Mouse (Mus musculus): ENCODE measurements at regions not wholly inside any gene's neighbourhood (a gene's known extent, or its start where the extent isn't known, plus 50 kb on each side); places are given as distances from the start of the nearest gene placed in this dataset.

DNA sequence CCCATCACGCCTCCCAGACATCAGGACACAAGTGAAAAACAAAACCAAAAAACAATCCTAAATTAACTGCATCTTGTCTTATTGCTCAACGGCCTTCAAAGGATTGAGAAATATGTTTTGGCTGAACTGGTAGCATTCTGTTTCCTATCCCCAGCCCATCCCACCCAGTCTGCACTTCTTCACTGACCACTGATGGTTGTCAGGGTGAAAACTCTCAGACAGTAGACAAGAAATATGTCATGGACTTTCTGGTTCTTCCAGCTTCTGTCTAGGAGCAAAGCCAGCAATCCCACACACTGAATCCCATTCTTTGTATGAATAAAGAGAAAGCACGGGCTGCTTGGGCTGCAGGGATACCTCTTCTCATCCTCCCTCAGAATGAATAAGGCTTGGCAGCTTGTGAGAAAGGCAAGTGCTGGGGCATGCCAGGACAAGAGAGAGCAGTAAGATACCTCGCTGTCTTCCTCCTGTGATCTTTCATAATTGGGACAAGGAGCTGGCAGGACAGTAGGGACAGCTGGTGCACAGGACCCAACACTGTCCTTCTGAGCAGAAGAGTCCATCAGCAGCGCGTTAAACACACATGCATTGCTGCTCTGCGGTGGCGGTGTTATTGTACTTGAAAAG, 670.9 kb upstream of the Slc35b3 start:
- no peak for TF ChIP-seq CTCF (conservative IDR thresholded peaks at IDR 0.05; ENCODE audit: insufficient read depth, insufficient read length, low read depth, low read length)
- no peak for TF ChIP-seq POLR2A (IDR thresholded peaks at IDR 0.05; ENCODE audit: low read depth, low read length)

Data from kidney, adult 2 months (tissue).